Mouse (Mus musculus) C2C12 (cell line): Measurements from ENCODE around the gene Cep68.

Experiments used
- CTCF ChIP-seq: IDR thresholded peaks from one replicate; pipeline ENCODE4 v1.5.1; 2011; ENCODE audit not compliant: control insufficient read depth, insufficient read depth, insufficient read length
- MYOD1 ChIP-seq: IDR thresholded peaks from one replicate; pipeline ENCODE4 v1.6.1; 2011; ENCODE audit warnings: low read depth; ENCODE audit not compliant: control insufficient read depth, insufficient read length
- MYOG ChIP-seq: IDR thresholded peaks from one replicate; pipeline ENCODE4 v1.6.1; 2011; ENCODE audit not compliant: control insufficient read depth, insufficient read length; ENCODE audit errors: extremely low read depth
- USF1 ChIP-seq: IDR thresholded peaks from one replicate; pipeline ENCODE4 v1.6.1; 2011; ENCODE audit warnings: low read depth, mild to moderate bottlenecking, control low read depth, moderate library complexity

- no peak for TF ChIP-seq CTCF
- TF ChIP-seq MYOG = no peak
- TF ChIP-seq USF1 = no peak
- TF ChIP-seq MYOD1 = no peak
These were observed 1.9 kb downstream of the Cep68 start for GRCm38 (mm10) chr11:20247146-20247855.
